Comparison of ENCODE assay signal across 15 mouse cellular contexts in genomic region chr10:60196971-60197370, GRCm38 (mm10). TPM values are rescaled to one million over a fixed set of nuclear protein-coding genes. Genes with fewer than 3 reads are reported as not detected.
DNase-seq lines count a peak whose midpoint lies in the region; ATAC-seq lines count a peak whose summit lies in the region.
"Had no signal": no experiment of that assay in that cellular context is flagged by ENCODE, and none has a peak within 500 bp of the region (broad histone marks: within the 10 kb centered on the region; RNA-seq: fewer than 3 reads in every experiment).

No protein-coding gene starts in this region.

- no peak overlapping the region for H3K4me2 ChIP-seq in limb, embryonic 15.5 days
- H3K4me2 ChIP-seq in midbrain, embryonic 14.5 days (ENCODE audit: low read length) = no peak overlapping the region
- H3K4me2 ChIP-seq: embryonic facial prominence, embryonic 15.5 days; forebrain, embryonic 13.5 days; heart, embryonic 11.5 days; hindbrain, embryonic 13.5 days; liver, embryonic 12.5 days had no signal

- no peak overlapping the region for H3K4me3 ChIP-seq in limb, embryonic 15.5 days
- H3K4me3 ChIP-seq in midbrain, embryonic 14.5 days (replicated peaks; ENCODE audit: low read depth, low read length) = no peak overlapping the region
- H3K4me3 ChIP-seq: embryonic facial prominence, embryonic 15.5 days; forebrain, embryonic 13.5 days; hindbrain, embryonic 13.5 days; liver, embryonic 12.5 days had no signal

- no peaks in the 10 kb centered on the region for H3K9me3 ChIP-seq in limb, embryonic 15.5 days
- H3K9me3 ChIP-seq in midbrain, embryonic 14.5 days (ENCODE audit: control insufficient read depth, low read length) = no peaks in the 10 kb centered on the region
- H3K9me3 ChIP-seq: embryonic facial prominence, embryonic 15.5 days; forebrain, embryonic 13.5 days; hindbrain, embryonic 13.5 days; liver, embryonic 12.5 days had no signal

- DNase-seq in cerebellum, adult 11 months = peak; percentile 44
- peak; percentile 59 for DNase-seq in left cerebral cortex, postnatal 4 days
- DNase-seq in left cerebral cortex, adult 18-20 months (ENCODE audit: low spot score in 2 of 2) = no peak
- DNase-seq in cerebellum, adult 9-10 months = peak; percentile 70
- DNase-seq in thymus, postnatal 4 days = no peak
- no peak for DNase-seq in midbrain, embryonic 14.5 days
- DNase-seq: kidney, adult 9 months had no signal

- no peaks in the 10 kb centered on the region for H3K36me3 ChIP-seq in limb, embryonic 15.5 days
- no peaks in the 10 kb centered on the region for H3K36me3 ChIP-seq in midbrain, embryonic 14.5 days (ENCODE audit: control insufficient read depth, insufficient read depth, low read length)
- H3K36me3 ChIP-seq: embryonic facial prominence, embryonic 15.5 days; hindbrain, embryonic 13.5 days; liver, embryonic 12.5 days had no signal

- intact Hi-C loops in left cerebral cortex, postnatal 4 days (cut with DNase I) = no loop called here

- H3K27ac ChIP-seq in limb, embryonic 15.5 days = peak overlapping the region; percentile 48
- no peak overlapping the region for H3K27ac ChIP-seq in midbrain, embryonic 14.5 days (replicated peaks; ENCODE audit: low read depth, low read length)
- H3K27ac ChIP-seq: hindbrain, embryonic 13.5 days; liver, embryonic 12.5 days had no signal

- WGBS in limb, embryonic 15.5 days = 57% methylated on average over 5 of the region's 5 CpGs
- WGBS in midbrain, embryonic 14.5 days = 79% methylated on average over 5 of the region's 5 CpGs

- H3K9ac ChIP-seq in limb, embryonic 15.5 days = no peak overlapping the region
- no peak overlapping the region for H3K9ac ChIP-seq in midbrain, embryonic 14.5 days (replicated peaks; ENCODE audit: low read length)
- H3K9ac ChIP-seq: embryonic facial prominence, embryonic 15.5 days; forebrain, embryonic 13.5 days; hindbrain, embryonic 13.5 days; liver, embryonic 12.5 days had no signal

- ATAC-seq in cerebellum, adult (ENCODE audit: insufficient number of reproducible peaks, low FRiP score, low TSS enrichment) = no peak
- no peak for ATAC-seq in limb, embryonic 15.5 days (ENCODE audit: insufficient number of reproducible peaks, low FRiP score, low TSS enrichment, low read depth)
- ATAC-seq in midbrain, embryonic 14.5 days (ENCODE audit: low FRiP score, low TSS enrichment) = no peak
- ATAC-seq: forebrain, embryonic 13.5 days; liver, embryonic 12.5 days had no signal

- H3K27me3 ChIP-seq in limb, embryonic 15.5 days = no peaks in the 10 kb centered on the region
- H3K27me3 ChIP-seq in midbrain, embryonic 14.5 days (ENCODE audit: control insufficient read depth, insufficient read depth, low read length) = no peaks in the 10 kb centered on the region
- H3K27me3 ChIP-seq: CH12.LX; embryonic facial prominence, embryonic 15.5 days; forebrain, embryonic 13.5 days; hindbrain, embryonic 13.5 days had no signal

- peaks cover 49% of the 10 kb centered on the region for H3K4me1 ChIP-seq in limb, embryonic 15.5 days
- peaks cover 27% of the 10 kb centered on the region; the same call in 1 of the 2 replicates for H3K4me1 ChIP-seq in midbrain, embryonic 14.5 days (ENCODE audit: control insufficient read depth, insufficient read depth, low read length)

RNA-seq across cellular contexts. Expression of gene Chst3, which starts 22.1 kb away (rescaled TPM):
- total RNA-seq in left cerebral cortex, postnatal 4 days (2021) = 1 to 10 TPM; 2.6 to 2.8 TPM
- 1 to 10 TPM in 1 of 2 experiments, under 1 TPM in 1; 0.65 to 1.1 TPM for total RNA-seq in left cerebral cortex, adult 18-20 months (2021)
- polyA plus RNA-seq in limb, embryonic 15.5 days (2015; fragmentation: Nextera tagmentation; extraction: Ambion mirVana) = 2.7 and 3.0 TPM in 2 replicates
- polyA plus RNA-seq in midbrain, embryonic 14.5 days (2014; fragmentation: Nextera tagmentation; extraction: Ambion mirVana) = 0.86 and 0.94 TPM in 2 replicates

Comparison
In these comparisons a context has a peak if more than half of its experiments do, and no peak if none do; other contexts are left out.
1. DNase-seq: peak in cerebellum, adult 11 months (single experiment), left cerebral cortex, postnatal 4 days (single experiment) and cerebellum, adult 9-10 months (single experiment); none in left cerebral cortex, adult 18-20 months (0 of 2), thymus, postnatal 4 days (single experiment) and midbrain, embryonic 14.5 days (single experiment).